In genomic region chr14:52235165-52235564, GRCm38 (mm10) we compare ENCODE assay signal across 14 mouse cellular contexts. TPM values are rescaled to one million over a fixed set of nuclear protein-coding genes. Genes with fewer than 3 reads are reported as not detected.
DNase-seq lines count a peak whose midpoint lies in the region; ATAC-seq and TF ChIP-seq lines count a peak whose summit lies in the region.
"Had no signal": no experiment of that assay in that cellular context is flagged by ENCODE, and none has a peak within 500 bp of the region (broad histone marks: within the 10 kb centered on the region; RNA-seq: fewer than 3 reads in every experiment).

No protein-coding gene starts in this region.

- H3K27ac ChIP-seq in gastrocnemius, adult 2 months: no peak overlapping the region
- no peak overlapping the region for H3K27ac ChIP-seq in midbrain, embryonic 13.5 days
- H3K27ac ChIP-seq: forebrain, embryonic 13.5 days; hindbrain, embryonic 13.5 days; liver, embryonic 13.5 days had no signal

- no peaks in the 10 kb centered on the region for H3K9me3 ChIP-seq in midbrain, embryonic 13.5 days
- H3K9me3 ChIP-seq: forebrain, embryonic 13.5 days; hindbrain, embryonic 13.5 days; liver, embryonic 13.5 days had no signal

- TF ChIP-seq CTCF in gastrocnemius, adult 2 months (IDR thresholded peaks at IDR 0.05): no peak

- peaks cover 69% of the 10 kb centered on the region for H3K36me3 ChIP-seq in midbrain, embryonic 13.5 days

- no peak for ATAC-seq in midbrain, embryonic 13.5 days
- ATAC-seq: forebrain, embryonic 13.5 days; lung, postnatal 0 days had no signal

- 97% methylated on average over 7 of the region's 7 CpGs for WGBS in midbrain, embryonic 13.5 days

- no peaks in the 10 kb centered on the region for H3K27me3 ChIP-seq in midbrain, embryonic 13.5 days
- H3K27me3 ChIP-seq: forebrain, embryonic 13.5 days; hindbrain, embryonic 13.5 days; liver, embryonic 13.5 days had no signal

- H3K4me1 ChIP-seq in midbrain, embryonic 13.5 days (replicated peaks): no peaks in the 10 kb centered on the region
- H3K4me1 ChIP-seq: forebrain, embryonic 13.5 days; hindbrain, embryonic 13.5 days had no signal

- H3K4me2 ChIP-seq in midbrain, embryonic 13.5 days (replicated peaks): no peak overlapping the region
- H3K4me2 ChIP-seq: forebrain, embryonic 13.5 days; hindbrain, embryonic 13.5 days; liver, embryonic 13.5 days; midbrain, embryonic 11.5 days had no signal

- H3K4me3 ChIP-seq in gastrocnemius, adult 2 months: no peak overlapping the region
- H3K4me3 ChIP-seq in midbrain, embryonic 13.5 days (replicated peaks): no peak overlapping the region
- H3K4me3 ChIP-seq: forebrain, embryonic 13.5 days; hindbrain, embryonic 13.5 days; liver, embryonic 13.5 days had no signal

- DNase-seq in ovary, adult 18-20 months (ENCODE audit: low spot score): peak; percentile 75
- no peak for DNase-seq in ovary, postnatal 10 days (ENCODE audit: low spot score)
- peak; percentile 76 for DNase-seq in gastrocnemius, adult 2 months
- DNase-seq in heart, postnatal 36 days: peak; percentile 24 to 26
- no peak for DNase-seq in urinary bladder, postnatal 25 days (ENCODE audit: low spot score)
- DNase-seq in urinary bladder, adult 18-20 months (ENCODE audit: low spot score in 2 of 2): no peak
- DNase-seq: kidney, adult 11 months; left cerebral cortex, postnatal 4 days; liver, embryonic 13.5 days had no signal

- intact Hi-C loops in gastrocnemius, adult 2 months (cut with DNase I): no loop called here
- intact Hi-C loops in heart, postnatal 36 days (cut with DNase I): no loop called here

- H3K9ac ChIP-seq in midbrain, embryonic 13.5 days (replicated peaks): no peak overlapping the region
- H3K9ac ChIP-seq: forebrain, embryonic 13.5 days; hindbrain, embryonic 13.5 days; liver, embryonic 13.5 days had no signal

RNA-seq across cellular contexts. Expression of gene Chd8, which starts 22.4 kb away (rescaled TPM):
- total RNA-seq in gastrocnemius, adult 2 months (2021): 10 to 100 TPM; 33.4 to 34.9 TPM
- 10 to 100 TPM; 38.6 to 43.2 TPM for total RNA-seq in heart, postnatal 36 days (2021)
- 46.5 and 50.4 TPM in 2 replicates for polyA plus RNA-seq in midbrain, embryonic 13.5 days (2015; fragmentation: Nextera tagmentation; extraction: Ambion mirVana)

RNA-seq across cellular contexts. Expression of gene Supt16, which starts 37.9 kb away (rescaled TPM):
- 10 to 100 TPM; 12.3 to 15.5 TPM for total RNA-seq in gastrocnemius, adult 2 months (2021)
- 10 to 100 TPM; 21.7 to 25.5 TPM for total RNA-seq in heart, postnatal 36 days (2021)
- polyA plus RNA-seq in midbrain, embryonic 13.5 days (2015; fragmentation: Nextera tagmentation; extraction: Ambion mirVana): 62.7 and 68.4 TPM in 2 replicates

RNA-seq across cellular contexts. Expression of gene Tox4, which starts 43.8 kb away (rescaled TPM):
- total RNA-seq in gastrocnemius, adult 2 months (2021): 10 to 100 TPM; 48.0 to 56.2 TPM
- 10 to 100 TPM; 35.7 to 38.8 TPM for total RNA-seq in heart, postnatal 36 days (2021)
- 55.5 and 60.8 TPM in 2 replicates for polyA plus RNA-seq in midbrain, embryonic 13.5 days (2015; fragmentation: Nextera tagmentation; extraction: Ambion mirVana)

RNA-seq across cellular contexts. Expression of gene Rab2b, which starts 44.2 kb away (rescaled TPM):
- 1 to 10 TPM; 1.9 to 3.5 TPM for total RNA-seq in gastrocnemius, adult 2 months (2021)
- 1 to 10 TPM; 4.1 to 7.2 TPM for total RNA-seq in heart, postnatal 36 days (2021)
- 60.6 and 63.4 TPM in 2 replicates for polyA plus RNA-seq in midbrain, embryonic 13.5 days (2015; fragmentation: Nextera tagmentation; extraction: Ambion mirVana)

Comparison
In these comparisons a context has a peak if more than half of its experiments do, and no peak if none do; other contexts are left out.
1. DNase-seq: peak in ovary, adult 18-20 months (single experiment), gastrocnemius, adult 2 months (single experiment) and heart, postnatal 36 days (2 of 2); none in ovary, postnatal 10 days (single experiment), urinary bladder, postnatal 25 days (single experiment) and urinary bladder, adult 18-20 months (0 of 2).